Mouse (Mus musculus) ovary, postnatal 14 days (tissue): Measurements from ENCODE around the gene Zfp426.
A peak's percentile ranks its signal among the peaks of the same experiment; 100 is the strongest.

Experiments
- DNase-seq: peaks from one replicate; pipeline ENCODE4 v3.0.0; 2022; ENCODE audit warnings: low spot score

Zfp426 gene

DNA sequence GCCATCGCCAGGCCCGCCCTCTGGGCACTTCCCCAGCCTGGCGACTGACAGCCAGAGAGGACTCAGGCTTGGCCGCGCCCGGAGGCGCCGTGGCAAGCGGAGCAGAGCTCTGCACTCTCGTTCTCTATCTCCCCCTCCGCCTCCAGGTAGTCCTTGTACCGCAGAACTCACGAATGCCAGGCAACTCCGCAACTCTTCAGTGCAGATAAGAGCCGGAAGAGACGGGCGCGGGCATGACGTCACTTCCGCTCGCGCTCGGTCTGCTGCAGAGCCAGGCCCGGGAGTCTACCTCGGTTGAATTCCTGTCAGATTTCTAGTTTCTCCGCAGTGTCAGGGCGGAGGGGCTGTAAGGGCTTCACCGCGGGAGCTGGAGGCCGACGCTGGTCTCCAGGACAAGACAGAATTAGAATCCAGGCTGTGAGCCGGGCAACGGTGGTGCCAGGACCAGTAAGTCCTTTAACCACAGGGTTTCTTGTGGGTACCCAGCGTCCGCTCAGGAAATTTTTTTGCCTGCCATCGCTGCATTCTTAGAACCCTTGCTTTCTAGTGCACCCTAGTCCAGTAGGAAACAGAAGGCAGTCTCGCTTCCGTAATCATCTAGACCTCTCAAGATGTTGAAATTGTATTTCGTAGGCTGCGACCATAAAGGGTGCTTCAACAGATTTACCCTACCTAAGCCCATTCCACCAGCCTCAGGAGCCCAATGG is at the start of gene Zfp426:
TSS of gene Zfp426 (minus strand) at position 220 of the 707 bp plus-strand sequence.
- DNase-seq: peak; percentile 72

DNA sequence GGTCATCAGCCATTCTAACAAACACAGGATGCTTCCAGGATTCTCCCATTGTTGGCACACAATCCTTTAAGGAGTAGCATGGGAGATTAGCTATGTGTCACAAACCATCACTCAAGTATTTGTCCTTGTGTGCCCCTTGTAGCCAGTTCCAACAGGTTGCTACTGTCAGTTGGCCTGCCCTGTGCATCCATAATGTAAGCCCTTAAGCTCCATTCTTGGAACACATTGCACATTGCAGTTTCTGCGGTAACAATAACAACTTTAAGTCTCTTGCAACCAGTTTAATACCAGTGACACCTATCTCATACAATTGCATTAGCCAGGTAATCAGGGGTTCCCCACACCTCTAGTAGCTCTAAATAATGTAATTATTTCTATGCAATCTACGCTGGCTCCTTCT is 44.1 kb upstream of the Zfp426 start:
- DNase-seq: no peak

DNA sequence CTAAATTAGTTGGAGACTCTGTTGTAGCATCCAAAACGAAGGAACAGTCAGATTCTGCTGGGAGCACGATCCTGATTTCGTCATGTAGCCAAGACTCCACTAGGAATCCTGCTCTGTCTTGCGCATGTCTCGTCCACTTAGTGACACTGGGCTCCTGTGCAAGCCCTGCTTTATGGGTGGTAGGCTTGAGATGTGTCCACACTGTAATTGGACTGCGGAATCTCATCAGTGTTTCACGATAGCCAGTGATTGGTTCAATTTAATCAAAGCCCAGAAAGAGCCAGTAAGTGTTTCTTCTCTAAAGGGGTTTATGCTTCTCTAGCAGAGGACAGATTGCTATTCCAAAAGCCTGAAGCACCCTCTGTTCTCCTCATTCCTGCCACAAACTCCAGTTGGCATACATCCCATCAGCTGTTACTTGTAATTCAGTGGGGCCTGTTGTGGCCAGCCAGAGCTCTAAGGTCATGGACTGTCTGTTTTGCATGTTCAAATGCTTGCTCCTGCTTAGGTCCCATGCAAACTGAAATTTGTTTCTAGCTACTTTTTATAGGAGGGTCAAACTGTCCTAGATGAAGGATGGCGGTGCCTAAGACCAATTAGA is 41.9 kb upstream of the Zfp426 start:
- DNase-seq: no peak

DNA sequence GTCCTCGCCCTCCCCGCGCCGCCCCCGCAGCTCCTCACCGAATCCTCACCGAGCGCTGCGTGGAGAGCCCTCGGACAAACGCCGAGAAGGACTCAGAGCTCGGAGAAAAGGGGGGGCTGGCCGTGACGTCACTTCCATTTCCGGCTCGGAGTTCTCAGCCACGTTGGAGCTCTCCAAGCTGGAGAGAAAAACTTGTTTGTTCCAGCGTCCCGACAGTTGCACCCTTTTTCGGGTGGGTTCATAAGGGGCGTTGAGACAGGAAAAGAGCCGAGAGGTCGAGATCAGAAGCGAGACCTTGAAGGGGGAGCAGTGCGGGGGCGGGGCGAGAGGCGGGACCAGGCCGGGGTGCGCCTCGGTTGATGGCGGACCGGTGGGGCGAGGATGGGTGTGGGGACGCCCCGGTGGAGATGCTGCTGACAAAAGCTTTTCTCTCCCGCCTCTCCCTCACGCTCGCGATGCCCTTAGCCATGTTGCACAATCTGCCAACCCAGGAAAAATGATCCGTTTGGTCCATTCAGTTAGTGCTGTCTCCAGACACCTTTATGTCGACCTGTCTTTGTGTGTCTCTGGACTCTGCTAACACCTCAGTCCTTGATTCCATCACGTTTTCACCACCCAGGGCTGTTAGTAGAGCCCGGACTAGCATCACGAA is 28.9 kb upstream of the Zfp426 start, which contains the start of gene Zfp266:
TSS of gene Zfp266 (minus strand) at position 112 of the 652 bp plus-strand sequence.
- peak; percentile 83 for DNase-seq

DNA sequence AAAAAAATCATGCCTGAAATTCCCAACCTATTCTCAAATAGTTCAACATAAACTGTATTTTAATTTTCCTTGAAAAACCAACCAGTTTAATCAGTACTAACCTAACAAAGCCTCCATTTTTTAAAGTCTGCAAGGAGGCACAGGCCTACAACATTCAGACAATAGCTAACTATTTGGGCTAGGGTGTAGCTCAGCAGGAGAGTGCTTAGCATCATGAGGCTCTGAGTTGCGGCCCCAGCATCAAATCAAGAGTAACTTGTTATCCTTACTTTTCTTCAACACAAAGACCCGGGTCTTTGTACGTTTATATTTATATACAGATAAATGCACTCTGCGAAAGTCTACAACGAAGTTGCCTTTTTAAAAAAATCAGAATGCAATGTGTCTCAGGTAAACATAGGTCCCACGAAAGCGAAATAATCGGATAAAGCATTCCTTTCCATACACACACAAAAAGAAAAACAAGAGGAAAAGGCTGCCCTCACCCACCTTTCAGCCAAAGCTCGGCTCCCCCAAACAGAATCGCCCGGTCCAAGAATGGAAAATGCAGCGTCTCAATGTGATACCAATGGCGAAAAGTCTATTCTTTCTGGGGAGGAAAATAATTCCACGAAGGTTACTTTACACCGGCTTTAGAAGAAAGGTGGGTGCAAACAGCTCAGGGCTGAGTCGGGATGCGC is 28.1 kb upstream of the Zfp426 start:
- DNase-seq: no peak

DNA sequence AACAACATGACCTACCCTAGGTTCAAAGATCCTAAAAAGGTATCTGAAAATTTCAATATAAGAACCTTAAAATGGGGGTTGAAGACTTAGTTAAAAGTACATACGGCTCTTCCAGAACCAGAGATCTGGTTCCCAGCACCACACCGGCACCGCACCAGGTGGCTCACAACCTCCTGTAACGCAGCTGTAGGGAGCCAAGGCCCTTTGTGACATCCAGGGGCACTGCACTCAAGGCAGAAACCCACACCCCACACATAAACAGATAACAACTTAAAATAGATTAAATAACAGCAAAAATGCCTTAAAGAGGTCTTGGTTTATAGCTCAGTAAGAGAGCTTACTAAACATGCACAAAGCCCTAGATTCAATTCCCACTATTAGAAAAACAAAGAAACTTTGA is 27.4 kb upstream of the Zfp426 start:
- no peak for DNase-seq

DNA sequence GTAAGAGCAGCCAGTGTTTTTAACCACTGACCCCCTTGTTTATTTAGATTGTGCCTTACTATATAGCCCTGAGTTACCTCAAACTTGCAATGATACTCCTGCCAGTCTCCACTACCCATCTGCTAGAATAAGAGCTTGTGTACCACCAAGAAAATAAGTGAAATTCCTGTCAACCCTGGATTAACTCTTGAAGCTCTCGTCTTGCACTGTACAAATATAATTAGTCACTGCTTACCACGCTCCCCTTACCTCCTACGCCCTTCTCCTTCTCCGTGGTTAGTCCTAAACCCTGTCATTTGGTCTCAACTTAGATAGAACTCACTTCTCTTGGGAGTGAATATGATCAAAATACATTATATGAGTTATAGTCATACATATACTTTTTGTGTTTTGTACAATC is 26.2 kb upstream of the Zfp426 start:
- no peak for DNase-seq

DNA sequence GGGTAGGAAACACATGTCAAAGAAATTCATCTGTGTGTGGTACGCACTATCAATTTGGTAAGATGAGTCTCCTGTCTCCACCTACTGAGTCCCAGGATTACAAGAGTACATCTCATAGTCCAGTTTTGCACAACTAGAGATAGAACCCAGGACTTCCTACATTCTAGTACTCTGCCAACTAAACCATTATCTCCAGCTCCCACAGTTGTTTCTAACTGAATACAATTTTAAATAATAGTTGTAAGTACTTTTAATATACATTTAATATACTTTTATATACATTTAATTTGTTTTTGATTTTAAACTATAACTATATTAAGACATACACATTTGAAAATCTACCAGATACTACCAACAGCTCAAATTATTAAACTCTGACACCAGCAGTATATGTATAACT is 25.2 kb upstream of the Zfp426 start:
- DNase-seq: no peak

DNA sequence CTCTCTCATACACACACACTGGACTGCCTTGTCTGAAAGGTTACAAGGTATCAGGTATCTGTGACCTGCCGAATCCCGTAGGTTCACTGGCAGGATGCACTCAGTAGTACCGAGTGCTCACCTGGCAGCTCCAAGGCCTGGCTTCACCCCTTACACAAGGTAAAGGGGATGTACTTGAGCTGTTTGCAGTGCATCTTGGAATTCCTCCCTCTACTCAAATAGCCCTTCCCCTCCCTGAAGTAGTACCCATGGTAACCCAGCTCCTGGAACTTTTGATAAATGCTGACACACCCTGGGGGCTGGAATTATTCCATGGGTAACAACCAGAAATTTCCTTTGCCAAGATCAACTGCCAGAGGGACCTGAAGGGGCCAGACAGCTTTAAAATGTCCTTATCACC is 21.5 kb upstream of the Zfp426 start:
- DNase-seq: no peak

DNA sequence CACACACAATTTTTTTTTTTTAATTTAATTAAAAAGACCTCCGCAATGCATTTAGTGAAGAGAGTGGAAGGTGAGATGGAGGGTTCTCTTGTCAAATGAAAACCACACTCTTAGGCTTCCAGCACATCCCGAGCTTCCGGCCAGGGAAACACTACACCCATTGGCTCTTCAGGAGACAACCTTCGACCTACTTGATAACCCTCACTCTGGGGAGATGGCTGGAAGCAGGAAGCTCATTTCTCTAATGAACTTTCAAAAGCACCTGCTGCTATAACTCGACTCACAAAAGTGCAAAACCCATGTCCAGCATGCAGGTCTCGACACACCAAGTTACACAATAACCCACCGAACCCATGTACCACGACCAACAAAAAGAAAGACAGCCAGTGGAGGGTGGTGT is 20.2 kb upstream of the Zfp426 start:
- DNase-seq: no peak

DNA sequence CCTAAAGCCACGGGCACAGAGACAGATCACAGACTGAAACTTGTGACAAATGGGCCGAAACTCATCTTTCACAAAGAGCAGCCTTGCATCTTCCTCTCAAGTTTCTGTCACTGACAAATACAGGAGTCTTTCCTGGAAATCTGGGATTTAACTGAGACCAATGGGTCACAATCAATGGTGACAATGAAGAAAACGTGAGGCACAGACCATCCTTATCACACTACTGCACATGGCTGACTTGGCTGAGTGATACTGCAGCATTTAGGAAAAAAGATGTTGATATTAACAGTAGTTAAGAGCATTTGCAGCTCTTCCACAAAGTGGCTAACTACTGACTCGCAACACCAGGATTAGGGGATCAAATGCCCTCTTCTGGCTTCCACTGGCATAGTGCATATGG is 19.1 kb upstream of the Zfp426 start:
- no peak for DNase-seq

DNA sequence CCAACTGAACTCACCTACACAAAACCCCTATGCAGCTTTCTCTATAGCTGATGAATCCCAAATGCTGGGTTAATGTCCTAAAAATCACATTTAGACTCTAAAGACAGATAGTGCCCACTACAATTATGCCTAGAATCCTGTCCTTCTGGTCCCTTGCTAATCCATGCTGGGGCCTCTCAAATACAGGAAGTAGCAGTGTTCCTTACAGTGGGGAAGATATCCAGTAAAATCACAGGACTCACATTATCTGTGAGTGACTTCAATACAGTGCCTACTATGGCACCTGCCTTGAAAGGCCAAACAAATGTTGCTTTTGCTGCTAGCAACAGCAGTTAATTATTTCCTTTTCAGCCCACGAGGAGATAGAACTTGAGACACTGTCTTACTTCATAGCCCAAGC is 17.8 kb upstream of the Zfp426 start:
- no peak for DNase-seq

DNA sequence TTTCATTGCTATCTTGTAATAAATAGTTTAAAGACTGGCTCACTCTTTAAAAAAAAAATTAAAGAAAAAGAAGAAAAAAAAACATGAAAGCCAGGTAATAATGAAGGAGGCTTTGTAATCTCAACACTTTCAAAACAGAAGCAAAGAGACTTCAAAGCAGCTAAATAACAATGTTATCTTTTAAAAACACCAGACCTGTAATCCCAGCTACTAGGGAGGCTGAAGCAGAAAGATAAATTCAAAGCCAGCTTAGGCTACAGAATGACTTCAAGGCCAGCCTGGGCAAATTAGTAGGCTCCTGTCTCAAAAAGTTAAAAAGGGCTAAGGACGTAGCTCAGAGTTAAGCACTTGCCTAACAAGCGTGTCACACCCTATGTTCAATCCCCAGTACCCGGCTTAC is 17.1 kb upstream of the Zfp426 start:
- DNase-seq: no peak

DNA sequence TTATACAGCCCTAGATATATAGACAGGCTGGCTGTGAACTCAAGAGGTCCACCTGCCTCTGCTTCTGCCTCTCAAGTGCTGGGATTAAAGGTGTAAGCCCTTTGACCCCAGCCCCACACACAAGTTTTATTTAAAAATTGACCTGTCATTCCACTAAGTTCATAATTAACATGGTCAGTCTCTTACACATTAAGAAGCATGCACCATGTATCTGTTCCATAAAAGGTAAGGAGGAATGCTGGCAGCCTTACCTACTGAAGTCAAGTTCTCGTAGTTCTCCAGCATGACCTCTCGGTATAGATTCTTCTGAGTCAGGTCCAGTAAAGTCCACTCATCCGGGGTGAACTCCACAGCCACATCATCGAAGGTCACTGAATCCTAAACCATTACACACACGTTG is 12.3 kb upstream of the Zfp426 start:
- DNase-seq: no peak

DNA sequence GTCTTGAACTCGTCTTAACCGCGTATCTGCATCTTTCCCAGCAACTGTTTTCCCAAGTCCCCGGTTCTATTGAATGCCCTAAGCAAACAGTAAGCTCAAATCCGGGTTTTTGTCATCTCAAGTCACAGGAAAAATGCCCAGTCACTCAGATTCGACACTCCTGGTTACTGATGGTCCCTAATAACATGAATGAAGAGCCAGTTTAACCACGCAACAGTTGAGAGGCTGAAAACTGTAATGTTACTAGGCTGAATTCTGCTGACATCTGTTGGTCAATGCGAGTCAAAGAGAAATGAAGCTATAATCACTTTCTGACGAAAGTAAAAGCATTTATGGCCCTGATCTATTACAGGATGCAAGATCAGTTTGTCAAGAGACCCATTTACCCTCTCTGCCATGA is 735 bp upstream of the Zfp426 start:
- DNase-seq: no peak

DNA sequence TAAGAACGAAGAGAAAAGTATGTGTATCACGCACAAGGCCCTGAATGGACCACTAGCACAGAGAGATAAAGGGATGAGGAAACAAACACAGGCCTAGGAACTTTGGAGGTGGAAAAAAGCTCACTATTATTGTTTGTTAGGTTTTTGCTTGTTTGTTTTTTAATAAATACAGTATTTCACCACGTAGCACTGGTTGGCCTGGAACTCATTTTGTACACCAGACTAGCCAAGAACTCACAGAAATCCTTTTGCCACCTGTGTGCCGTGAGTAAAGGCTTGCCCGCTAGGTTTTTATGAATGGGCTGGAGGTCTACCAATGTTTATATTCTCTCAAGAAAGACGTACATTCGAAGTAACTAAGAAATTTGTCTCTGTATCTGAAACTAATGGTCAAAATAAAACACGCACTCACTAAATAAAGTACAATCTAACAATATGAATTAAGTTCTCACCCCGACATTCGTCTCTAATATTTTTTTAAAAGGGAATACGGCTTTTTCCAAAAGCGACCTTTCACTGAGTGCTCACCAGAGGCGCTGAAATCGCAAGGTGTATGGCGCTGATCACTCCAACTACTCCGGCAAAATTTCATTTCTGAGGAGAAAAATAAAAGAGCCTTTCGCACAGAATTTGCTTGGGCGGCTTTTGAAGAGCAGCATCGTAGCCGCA is 554 bp downstream of the Zfp426 start:
- DNase-seq: no peak

DNA sequence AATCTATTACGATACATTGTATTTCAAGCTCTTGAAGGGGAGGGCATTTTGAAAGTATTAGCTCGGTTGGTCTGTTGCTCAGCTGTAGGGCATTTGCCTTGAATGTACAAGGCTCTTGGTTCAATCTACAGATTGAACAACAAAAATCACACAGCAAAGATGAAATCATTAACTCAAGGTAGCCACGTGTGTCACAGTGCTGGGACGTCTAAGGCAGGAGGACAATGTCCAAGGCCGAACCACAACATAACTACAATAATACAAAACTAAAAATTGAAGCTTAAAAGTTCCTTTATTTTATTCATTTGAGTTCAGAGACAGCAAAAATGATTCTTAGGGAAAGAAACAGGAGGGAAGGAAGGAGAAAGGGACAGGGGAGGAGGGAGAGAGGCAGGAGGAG is 3.0 kb downstream of the Zfp426 start:
- no peak for DNase-seq

DNA sequence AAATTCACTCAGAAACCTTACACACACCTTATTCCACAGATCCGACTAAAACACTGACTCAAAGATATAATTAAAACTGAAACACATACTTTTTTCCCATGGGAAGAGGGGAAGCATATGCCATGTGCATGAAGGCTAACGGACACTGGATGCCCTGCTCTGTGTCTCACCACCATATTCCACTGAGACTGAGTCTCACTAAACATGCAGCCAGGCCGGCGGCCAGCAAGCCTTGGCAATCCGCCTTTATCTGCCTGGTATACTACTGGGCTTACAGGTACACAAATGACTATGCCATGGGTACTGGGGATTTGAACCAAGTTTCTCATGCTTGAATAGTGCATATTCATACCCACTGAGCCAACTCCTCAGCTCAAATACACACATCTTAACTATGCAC is 13.2 kb downstream of the Zfp426 start:
- no peak for DNase-seq

DNA sequence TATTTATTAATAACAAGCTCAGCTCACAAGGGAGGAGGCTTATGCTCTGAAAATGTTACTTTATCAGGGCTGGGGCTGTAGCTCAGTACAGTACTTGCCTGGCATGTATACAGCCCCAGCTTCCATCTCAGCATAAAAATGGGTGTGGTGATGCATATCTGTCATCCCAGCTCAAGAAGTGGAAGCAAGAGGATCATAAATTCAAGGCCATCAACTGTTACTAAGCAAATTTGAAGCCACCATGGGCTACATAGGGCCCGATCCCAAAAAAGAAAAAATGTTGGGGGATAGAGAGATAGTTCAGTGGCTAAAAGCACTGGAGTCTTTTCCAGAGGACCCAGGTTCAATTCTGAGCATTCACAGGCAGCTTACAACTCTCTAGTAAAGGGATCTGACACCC is 15.9 kb downstream of the Zfp426 start:
- DNase-seq: no peak

DNA sequence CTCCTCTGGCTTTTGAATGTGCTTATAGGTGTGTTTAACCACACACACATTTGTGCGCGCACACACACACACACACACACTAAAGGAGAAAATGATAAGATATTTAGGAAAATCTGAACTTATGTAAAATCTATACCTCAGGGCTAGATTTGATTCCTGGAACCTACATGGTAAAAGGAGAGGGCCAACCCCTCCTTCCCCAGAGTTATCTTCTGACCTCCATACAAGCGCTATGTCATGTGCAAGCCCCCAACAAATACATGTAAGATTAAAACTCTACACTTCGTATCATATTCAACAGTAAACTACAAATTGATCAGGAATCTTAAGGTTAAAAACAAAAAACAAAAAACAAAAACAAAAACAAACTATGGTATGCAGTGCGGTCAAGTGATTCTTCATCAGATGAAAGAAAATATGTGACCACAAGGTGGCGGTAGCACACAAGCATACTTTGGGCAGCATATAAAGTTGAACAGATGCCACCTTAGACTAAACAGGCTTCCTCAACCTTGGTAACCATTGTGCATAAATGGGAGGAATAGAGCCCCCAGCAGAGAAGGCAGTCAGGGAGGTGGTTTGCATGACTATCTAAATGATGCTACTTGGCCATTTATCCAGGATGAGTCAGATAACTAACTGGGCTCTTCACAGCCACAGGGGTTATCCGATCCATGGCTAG is 25.6 kb downstream of the Zfp426 start:
- DNase-seq: peak; percentile 37

DNA sequence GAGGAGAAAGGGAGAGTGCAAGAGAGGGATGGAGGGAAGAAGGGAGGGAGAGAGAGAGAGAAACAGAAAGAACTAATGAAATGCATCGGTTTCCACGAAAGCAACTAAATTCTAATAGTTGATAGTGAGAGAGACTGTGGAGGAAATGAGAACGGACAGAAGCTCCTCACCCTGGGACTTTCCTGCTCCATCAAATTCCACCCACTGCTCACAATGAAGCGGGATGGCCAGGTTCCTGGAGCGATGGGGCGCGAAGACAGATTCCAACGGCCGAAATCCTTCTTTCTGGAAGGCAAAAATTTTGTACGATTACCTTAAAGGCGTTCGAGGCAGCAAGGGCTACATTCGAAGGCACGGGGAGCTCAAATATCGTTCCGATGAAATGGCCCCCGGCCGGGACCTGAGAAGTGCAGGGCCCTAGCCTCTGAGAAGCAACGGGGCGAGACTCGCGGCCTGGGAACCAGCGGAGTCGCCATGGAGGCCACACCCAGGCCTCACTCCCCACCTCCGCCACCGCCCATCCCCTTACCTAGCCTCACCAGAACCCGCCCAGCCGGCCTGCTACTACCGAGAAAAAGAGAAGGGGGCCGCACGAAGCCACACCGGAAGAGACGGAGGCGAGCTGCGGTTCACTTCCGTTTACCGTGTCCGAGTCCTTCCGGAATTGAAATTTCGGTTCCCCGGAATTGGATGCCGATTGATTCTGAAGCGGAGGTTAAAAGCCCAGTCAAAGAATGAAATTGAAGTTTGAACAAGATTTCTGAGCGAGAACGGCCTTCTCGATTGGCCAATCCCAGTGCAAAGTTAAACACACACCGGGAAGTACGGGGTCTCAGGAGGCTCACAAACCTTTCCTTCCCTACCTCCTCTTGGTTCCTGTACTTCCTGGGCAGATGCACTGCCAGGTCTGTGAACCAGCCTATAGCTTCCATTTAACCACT is 32.9 kb downstream of the Zfp426 start, which contains the start of gene Zfp26:
TSS of gene Zfp26 (minus strand) at position 786 of the 941 bp plus-strand sequence.
- DNase-seq: peak; percentile 63
